Mouse (Mus musculus) hindbrain, embryonic 15.5 days (tissue): Measurements from ENCODE around the gene Gm21693. TPM values are rescaled to one million over a fixed set of nuclear protein-coding genes. Genes with fewer than 3 reads are reported as not detected.
"Not testable (repeated sequence)": the region's sequence is repeated elsewhere in the genome, so short reads cannot be mapped to it uniquely, and the experiment has no call there.

Experiments used
- ATAC-seq: fragments of 200-750 bp; cut with Nextera tagmentation; 2 replicates; pipeline ENCODE4 v1.8.0; 2017; ENCODE audit warnings: low read depth, moderate number of reproducible peaks, moderate TSS enrichment; ENCODE audit not compliant: low FRiP score
- H3K27ac ChIP-seq: fragments of 300-500 bp; sonication (generic); replicated peaks from 2 replicates; pipeline ENCODE4 v1.5.1; 2015; ENCODE audit warnings: mild to moderate bottlenecking, inconsistent platforms
- H3K27me3 ChIP-seq: fragments of 300-500 bp; sonication (generic); 2 replicates; pipeline ENCODE4 v1.6.1; 2015; ENCODE audit warnings: control low read depth, inconsistent platforms
- H3K36me3 ChIP-seq: fragments of 300-500 bp; sonication (generic); 2 replicates; pipeline ENCODE4 v1.6.1; 2015; ENCODE audit warnings: control low read depth, inconsistent platforms
- H3K4me1 ChIP-seq: fragments of 300-500 bp; sonication (generic); replicated peaks from 2 replicates; pipeline ENCODE4 v1.6.1; 2015; ENCODE audit warnings: control low read depth, inconsistent platforms
- H3K4me2 ChIP-seq: fragments of 300-500 bp; sonication (generic); 2 replicates; pipeline ENCODE4 v1.6.1; 2015; ENCODE audit warnings: moderate library complexity, mild to moderate bottlenecking, inconsistent platforms
- H3K4me3 ChIP-seq: fragments of 300-500 bp; sonication (generic); 2 replicates; pipeline ENCODE4 v1.5.1; 2015; ENCODE audit warnings: mild to moderate bottlenecking, inconsistent platforms
- H3K9ac ChIP-seq: fragments of 300-500 bp; sonication (generic); 2 replicates; pipeline ENCODE4 v1.6.1; 2015; ENCODE audit warnings: inconsistent platforms
- H3K9me3 ChIP-seq: fragments of 300-500 bp; sonication (generic); 2 replicates; pipeline ENCODE4 v1.6.1; 2016; ENCODE audit warnings: control low read depth, inconsistent platforms
- WGBS: fragments of 180-500 bp; shearing (Covaris S2); methylation state at CpG from one replicate; pipeline ENCODE4 v1.1.7; 2015; 5-methylcytosine and 5-hydroxymethylcytosine counted together
- polyA plus RNA-seq: library from polyadenylated mRNA; unstranded; fragments of >200 nt; fragmentation: Nextera tagmentation; extraction: Ambion mirVana; gene quantifications from 2 replicates; pipeline ENCODE4 v1.2.1, GENCODE M21; 2015

The Gm21693 gene
- not detected in 2 replicates for polyA plus RNA-seq

GRCm38 (mm10) chrY:3345229-3345628, at the start of gene Gm21693:
TSS of gene Gm21693 (minus strand) at chrY:3345329.
- H3K4me2 ChIP-seq, ATAC-seq, H3K27me3 ChIP-seq, H3K9ac ChIP-seq, H3K4me3 ChIP-seq, H3K4me1 ChIP-seq, H3K36me3 ChIP-seq, H3K9me3 ChIP-seq, H3K27ac ChIP-seq: not testable (repeated sequence)
- WGBS, result no CpG with 5 or more reads among the region's 9 CpGs

- H3K9ac ChIP-seq, H3K27me3 ChIP-seq, H3K9me3 ChIP-seq, H3K4me3 ChIP-seq, H3K27ac ChIP-seq, H3K4me2 ChIP-seq, H3K36me3 ChIP-seq, H3K4me1 ChIP-seq, ATAC-seq: not testable (repeated sequence)
- no CpG with 5 or more reads among the region's 11 CpGs for WGBS
Measured at GRCm38 (mm10) chrY:3340661-3341060, 4.5 kb downstream of the Gm21693 start.

- H3K27me3 ChIP-seq, H3K4me1 ChIP-seq, H3K4me2 ChIP-seq, H3K9me3 ChIP-seq, H3K36me3 ChIP-seq, H3K27ac ChIP-seq, ATAC-seq, H3K9ac ChIP-seq, H3K4me3 ChIP-seq: not testable (repeated sequence)
- WGBS, result no CpG with 5 or more reads among the region's 9 CpGs
Measured at GRCm38 (mm10) chrY:3306349-3306748, 38.8 kb downstream of the Gm21693 start, which contains the start of gene Gm21677. TSS of gene Gm21677 (minus strand) at chrY:3306449.

Other genes starting within 250 kb of the Gm21693 start
- gene Gm21677, start 38.9 kb downstream of the Gm21693 start, polyA plus RNA-seq, result not detected in 2 replicates
- not detected in 2 replicates for gene Gm21704, start 64.8 kb upstream of the Gm21693 start, polyA plus RNA-seq
- not detected in 2 replicates for gene Gm21708, start 64.8 kb upstream of the Gm21693 start, polyA plus RNA-seq